Mouse (Mus musculus) intestine, embryonic 14.5 days (tissue): ENCODE results near the gene Gm45062. TPM values are rescaled to one million over a fixed set of nuclear protein-coding genes. Genes with fewer than 3 reads are reported as not detected.
A peak's percentile ranks its signal among the peaks of the same experiment; 100 is the strongest.

Source experiments
- ATAC-seq: fragments of 200-750 bp; cut with Nextera tagmentation; replicated peaks from 2 replicates; pipeline ENCODE4 v1.8.0; 2017; ENCODE audit warnings: low read depth, moderate number of reproducible peaks, moderate TSS enrichment, moderate library complexity; ENCODE audit not compliant: low FRiP score, low TSS enrichment
- DNase-seq: peaks from one replicate; pipeline ENCODE4 v3.0.0-alpha.2; 2018; ENCODE audit warnings: low spot score
- H3K27ac ChIP-seq: fragments of 300-500 bp; sonication (generic); 2 replicates; pipeline ENCODE4 v1.5.1; 2014; ENCODE audit warnings: low read depth, mild to moderate bottlenecking, control low read depth
- H3K27me3 ChIP-seq: fragments of 300-500 bp; sonication (generic); replicated peaks from 2 replicates; pipeline ENCODE4 v1.6.1; 2014; ENCODE audit warnings: low read length, control low read depth; ENCODE audit not compliant: control insufficient read depth, insufficient read depth
- H3K36me3 ChIP-seq: fragments of 300-500 bp; sonication (generic); 2 replicates; pipeline ENCODE4 v1.6.1; 2014; ENCODE audit warnings: low read length, control low read depth; ENCODE audit not compliant: control insufficient read depth, insufficient read depth
- H3K4me1 ChIP-seq: fragments of 300-500 bp; sonication (generic); replicated peaks from 2 replicates; pipeline ENCODE4 v1.6.1; 2014; ENCODE audit warnings: low read length, control low read depth, mixed read lengths; ENCODE audit not compliant: control insufficient read depth, insufficient read depth
- H3K4me2 ChIP-seq: fragments of 300-500 bp; sonication (generic); 2 replicates; pipeline ENCODE4 v1.6.1; 2014; ENCODE audit warnings: low read length
- H3K4me3 ChIP-seq: fragments of 300-500 bp; sonication (generic); 2 replicates; pipeline ENCODE4 v1.5.1; 2014; ENCODE audit warnings: low read depth, low read length, control low read depth, mixed read lengths
- H3K9ac ChIP-seq: fragments of 300-500 bp; sonication (generic); 2 replicates; pipeline ENCODE4 v1.6.1; 2014; ENCODE audit warnings: mild to moderate bottlenecking, low read length
- H3K9me3 ChIP-seq: fragments of 300-500 bp; sonication (generic); 2 replicates; pipeline ENCODE4 v1.6.1; 2016; ENCODE audit warnings: low read length, control low read depth; ENCODE audit not compliant: control insufficient read depth
- WGBS: fragments of 180-500 bp; shearing (Covaris S2); extraction: QIAGEN DNeasy Blood & Tissue Kit; methylation state at CpG from one replicate; pipeline ENCODE4 v1.1.7; 2014; 5-methylcytosine and 5-hydroxymethylcytosine counted together
- polyA plus RNA-seq: library from polyadenylated mRNA; unstranded; fragments of >200 nt; fragmentation: Nextera tagmentation; extraction: Ambion mirVana; gene quantifications from 2 replicates; pipeline ENCODE4 v1.2.1, GENCODE M21; 2014

Gm45062 gene
- polyA plus RNA-seq = 8.6 and 10.7 TPM in 2 replicates

- Histone ChIP-seq H3K4me2 (peak within 1 kb of the TSS; percentile 88), H3K27ac (peak within 1 kb of the TSS; percentile 54; the same call in 1 of the 2 replicates), H3K4me3 (peak within 1 kb of the TSS; percentile 62), H3K9ac (peak within 1 kb of the TSS; percentile 72), H3K36me3 (peaks cover 16% of the 10 kb centered on the region; the same call in 1 of the 2 replicates), H3K27me3 (no peaks in the 10 kb centered on the region), H3K9me3 (no peaks in the 10 kb centered on the region), H3K4me1 (no peaks in the 10 kb centered on the region; the same call in 1 of the 2 replicates)
- DNase-seq = peak; percentile 93
- peak; percentile 100 for ATAC-seq
- WGBS = under 1% methylated on average over 64 of the region's 64 CpGs
Observed at GRCm38 (mm10) chr6:8259004-8259666, at the start of gene Gm45062, which contains the start of the genes Rpa3 and Umad1. Gm45062 (plus strand) TSS chr6:8259450. Rpa3 (minus strand) TSS chr6:8259173. Umad1 (plus strand) TSS chr6:8259288.

- peaks cover 8% of the 10 kb centered on the region for H3K4me1 ChIP-seq
- H3K4me2 ChIP-seq = peak overlapping the region; percentile 48
- 0 out of 2 replicates have a peak, but pooled peaks have one; percentile 7 for ATAC-seq
- no peak for DNase-seq
- peaks cover 17% of the 10 kb centered on the region for H3K36me3 ChIP-seq
- peak overlapping the region; percentile 50 for H3K4me3 ChIP-seq
- 10% methylated on average over 10 of the region's 10 CpGs for WGBS
- H3K27ac ChIP-seq = peak overlapping the region; percentile 92
- peak overlapping the region; percentile 93 for H3K9ac ChIP-seq
- no peaks in the 10 kb centered on the region for H3K27me3 ChIP-seq
- no peaks in the 10 kb centered on the region for H3K9me3 ChIP-seq
Observed at GRCm38 (mm10) chr6:8209866-8210186, 49.4 kb upstream of the Gm45062 start.

GRCm38 (mm10) chr6:8210661-8211060 is 48.6 kb upstream of the Gm45062 start:
- WGBS = 95% methylated on average over 3 of the region's 3 CpGs
- Histone ChIP-seq H3K36me3 (peaks cover 25% of the 10 kb centered on the region), H3K27ac (no peak overlapping the region), H3K27me3 (no peaks in the 10 kb centered on the region), H3K9me3 (no peaks in the 10 kb centered on the region), H3K4me2 (peak overlapping the region; percentile 48), H3K9ac (no peak overlapping the region), H3K4me1 (peaks cover 8% of the 10 kb centered on the region), H3K4me3 (peak overlapping the region; percentile 50)
- ATAC-seq = no peak
- DNase-seq = no peak

- 67% methylated on average over 3 of the region's 3 CpGs for WGBS
- H3K27ac ChIP-seq = no peak overlapping the region
- H3K9me3 ChIP-seq = no peaks in the 10 kb centered on the region
- ATAC-seq (no peak), DNase-seq (no peak)
- H3K27me3 ChIP-seq = no peaks in the 10 kb centered on the region
- no peak overlapping the region for H3K4me2 ChIP-seq
- peaks cover 44% of the 10 kb centered on the region for H3K36me3 ChIP-seq
- H3K9ac ChIP-seq = no peak overlapping the region
- no peaks in the 10 kb centered on the region for H3K4me1 ChIP-seq
- H3K4me3 ChIP-seq = no peak overlapping the region
Observed at GRCm38 (mm10) chr6:8227035-8227434, 32.2 kb upstream of the Gm45062 start.

- H3K9ac ChIP-seq = no peak overlapping the region
- WGBS = 94% methylated on average over 3 of the region's 3 CpGs
- DNase-seq = no peak
- no peak overlapping the region for H3K4me3 ChIP-seq
- H3K27me3 ChIP-seq = no peaks in the 10 kb centered on the region
- H3K4me1 ChIP-seq = no peaks in the 10 kb centered on the region
- H3K36me3 ChIP-seq = peaks cover 57% of the 10 kb centered on the region
- no peak for ATAC-seq
- H3K27ac ChIP-seq = no peak overlapping the region
- no peaks in the 10 kb centered on the region for H3K9me3 ChIP-seq
- no peak overlapping the region for H3K4me2 ChIP-seq
Observed at GRCm38 (mm10) chr6:8228596-8228995, 30.7 kb upstream of the Gm45062 start.

GRCm38 (mm10) chr6:8258316-8258715 is 934 bp upstream of the Gm45062 start:
- Histone ChIP-seq H3K4me2 (peak overlapping the region; percentile 85), H3K27ac (peak overlapping the region; percentile 4; the same call in 1 of the 2 replicates), H3K9me3 (no peaks in the 10 kb centered on the region), H3K36me3 (peaks cover 19% of the 10 kb centered on the region; the same call in 1 of the 2 replicates), H3K27me3 (no peaks in the 10 kb centered on the region), H3K9ac (peak overlapping the region; percentile 55), H3K4me3 (peak overlapping the region; percentile 62), H3K4me1 (no peaks in the 10 kb centered on the region; the same call in 1 of the 2 replicates)
- peak; percentile 55 for DNase-seq
- no peak for ATAC-seq
- WGBS = 7% methylated on average over 6 of the region's 6 CpGs

GRCm38 (mm10) chr6:8259667-8260044 is 406 bp downstream of the Gm45062 start:
- WGBS = 0% methylated on average over 8 of the region's 8 CpGs
- no peak overlapping the region for H3K27ac ChIP-seq
- no peak for ATAC-seq
- no peaks in the 10 kb centered on the region for H3K9me3 ChIP-seq
- peak overlapping the region; percentile 88 for H3K4me2 ChIP-seq
- no peaks in the 10 kb centered on the region for H3K27me3 ChIP-seq
- H3K4me1 ChIP-seq = no peaks in the 10 kb centered on the region; the same call in 1 of the 2 replicates
- H3K4me3 ChIP-seq = peak overlapping the region; percentile 62
- no peak for DNase-seq
- H3K9ac ChIP-seq = peak overlapping the region; percentile 72
- H3K36me3 ChIP-seq = peaks cover 13% of the 10 kb centered on the region; the same call in 1 of the 2 replicates

- ATAC-seq (no peak), DNase-seq (no peak)
- no peaks in the 10 kb centered on the region for H3K9me3 ChIP-seq
- no peak overlapping the region for H3K4me3 ChIP-seq
- no peaks in the 10 kb centered on the region for H3K4me1 ChIP-seq
- no peak overlapping the region for H3K4me2 ChIP-seq
- H3K27me3 ChIP-seq = no peaks in the 10 kb centered on the region
- no peaks in the 10 kb centered on the region for H3K36me3 ChIP-seq
- H3K27ac ChIP-seq = no peak overlapping the region
- WGBS = 80% methylated on average over 3 of the region's 3 CpGs
- no peak overlapping the region for H3K9ac ChIP-seq
Observed at GRCm38 (mm10) chr6:8271047-8271446, 11.8 kb downstream of the Gm45062 start.
